Mouse (Mus musculus) liver, embryonic 16.5 days (tissue): ENCODE data around the gene Tanc2. TPM values are rescaled to one million over a fixed set of nuclear protein-coding genes. Genes with fewer than 3 reads are reported as not detected.

Source experiments
- ATAC-seq: fragments of 200-750 bp; cut with Nextera tagmentation; 2 replicates; pipeline ENCODE4 v1.8.0; 2017; ENCODE audit warnings: low read depth, mild to moderate bottlenecking, moderate number of reproducible peaks, moderate library complexity
- H3K27ac ChIP-seq: fragments of 300-500 bp; sonication (generic); 2 replicates; pipeline ENCODE4 v1.5.1; 2014; ENCODE audit warnings: mild to moderate bottlenecking, low read length
- H3K27me3 ChIP-seq: fragments of 300-500 bp; sonication (generic); 2 replicates; pipeline ENCODE4 v1.6.1; 2014; ENCODE audit warnings: low read depth, low read length, mixed read lengths; ENCODE audit not compliant: control insufficient read depth, insufficient read depth
- H3K36me3 ChIP-seq: fragments of 300-500 bp; sonication (generic); 2 replicates; pipeline ENCODE4 v1.6.1; 2014; ENCODE audit warnings: mild to moderate bottlenecking; ENCODE audit not compliant: control insufficient read depth, insufficient read depth
- H3K4me1 ChIP-seq: fragments of 300-500 bp; sonication (generic); 2 replicates; pipeline ENCODE4 v1.6.1; 2014; ENCODE audit warnings: low read depth, low read length, mixed read lengths; ENCODE audit not compliant: control insufficient read depth
- H3K4me2 ChIP-seq: fragments of 300-500 bp; sonication (generic); 2 replicates; pipeline ENCODE4 v1.6.1; 2014; ENCODE audit warnings: low read depth, low read length, mixed read lengths
- H3K4me3 ChIP-seq: fragments of 300-500 bp; sonication (generic); 2 replicates; pipeline ENCODE4 v1.5.1; 2014; ENCODE audit warnings: low read depth, mild to moderate bottlenecking, low read length
- H3K9ac ChIP-seq: fragments of 300-500 bp; sonication (generic); 2 replicates; pipeline ENCODE4 v1.6.1; 2014; ENCODE audit warnings: low read depth, low read length
- H3K9me3 ChIP-seq: fragments of 300-500 bp; sonication (generic); replicated peaks from 2 replicates; pipeline ENCODE4 v1.6.1; 2016; ENCODE audit warnings: low read length; ENCODE audit not compliant: control insufficient read depth
- WGBS: fragments of 180-500 bp; shearing (Covaris S2); extraction: QIAGEN DNeasy Blood & Tissue Kit; methylation state at CpG from one replicate; pipeline ENCODE4 v1.1.7; 2014; ENCODE audit not compliant: insufficient replicate concordance; 5-methylcytosine and 5-hydroxymethylcytosine counted together
- polyA plus RNA-seq: library from polyadenylated mRNA; unstranded; fragments of >200 nt; fragmentation: Nextera tagmentation; extraction: Ambion mirVana; gene quantifications from 2 replicates; pipeline ENCODE4 v1.2.1, GENCODE M21; 2015

Tanc2 gene
- polyA plus RNA-seq, 1 experiment from 2014 or later: 0.83 TPM

DNA sequence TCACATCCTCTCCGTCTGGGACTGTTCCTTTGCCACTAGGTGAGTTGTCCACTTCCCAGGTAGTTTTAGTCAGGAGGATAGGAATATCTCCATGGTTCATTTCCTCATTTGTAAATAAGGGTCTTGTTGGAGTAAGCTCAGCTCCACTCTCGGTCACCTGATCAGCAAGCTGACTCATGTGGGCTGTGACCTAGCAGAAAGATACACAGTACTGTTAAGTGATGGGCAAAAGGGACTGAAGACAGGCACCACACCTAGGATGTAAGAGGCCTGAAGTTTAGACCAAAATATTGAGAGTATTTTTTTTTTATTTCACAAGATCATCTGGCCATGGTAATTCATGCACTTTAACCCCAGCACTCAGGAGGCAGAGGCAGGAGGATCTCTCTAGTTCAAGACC is 331.1 kb downstream of the Tanc2 start:
- Histone ChIP-seq H3K27me3 (no peaks in the 10 kb centered on the region), H3K36me3 (no peaks in the 10 kb centered on the region), H3K27ac (no peak overlapping the region), H3K4me3 (no peak overlapping the region), H3K9me3 (no peaks in the 10 kb centered on the region), H3K9ac (no peak overlapping the region), H3K4me1 (peaks cover 18% of the 10 kb centered on the region), H3K4me2 (0 out of 2 replicates have a peak overlapping the region, but pooled peaks have one; percentile 7)
- peak; percentile 71 for ATAC-seq
- WGBS: 59% methylated on average over 2 of the region's 2 CpGs

DNA sequence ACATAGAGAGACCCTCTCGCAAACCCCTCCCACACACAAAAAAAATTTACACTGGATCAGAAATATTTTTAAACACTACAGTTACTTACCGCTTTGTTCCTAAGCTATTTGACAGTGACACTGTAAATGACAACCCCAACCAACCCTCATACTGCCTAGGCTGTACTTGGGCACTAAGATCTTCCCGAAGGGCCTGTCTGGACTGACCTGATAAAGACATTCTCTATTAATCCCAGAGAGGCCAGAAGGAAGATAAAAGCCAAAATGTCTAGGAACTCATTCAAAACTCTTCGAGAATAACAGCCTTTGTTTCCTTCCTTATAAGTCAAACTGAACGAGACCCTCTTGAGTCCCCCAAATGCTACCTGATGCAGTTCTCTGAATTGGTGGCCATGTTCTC is 331.5 kb downstream of the Tanc2 start:
- Histone ChIP-seq H3K9ac (no peak overlapping the region), H3K27ac (no peak overlapping the region), H3K4me1 (peaks cover 18% of the 10 kb centered on the region), H3K27me3 (no peaks in the 10 kb centered on the region), H3K36me3 (no peaks in the 10 kb centered on the region), H3K4me3 (no peak overlapping the region), H3K4me2 (peak overlapping the region; percentile 7; the same call in 1 of the 2 replicates), H3K9me3 (no peaks in the 10 kb centered on the region)
- ATAC-seq: peak; percentile 83
- 37% methylated on average over 5 of the region's 5 CpGs for WGBS

GRCm38 (mm10) chr11:105922769-105923663 is 333.2 kb downstream of the Tanc2 start:
- no peak overlapping the region for H3K4me3 ChIP-seq
- ATAC-seq: peak; percentile 35; the same call in 1 of the 2 replicates
- no peaks in the 10 kb centered on the region for H3K27me3 ChIP-seq
- H3K27ac ChIP-seq: no peak overlapping the region
- H3K4me1 ChIP-seq: peaks cover 18% of the 10 kb centered on the region
- no peak overlapping the region for H3K9ac ChIP-seq
- H3K9me3 ChIP-seq: no peaks in the 10 kb centered on the region
- no peak overlapping the region for H3K4me2 ChIP-seq
- H3K36me3 ChIP-seq: no peaks in the 10 kb centered on the region
- 69% methylated on average over 20 of the region's 20 CpGs for WGBS

- Histone ChIP-seq H3K9me3 (no peaks in the 10 kb centered on the region), H3K27ac (no peak overlapping the region), H3K36me3 (no peaks in the 10 kb centered on the region), H3K9ac (no peak overlapping the region), H3K27me3 (no peaks in the 10 kb centered on the region), H3K4me3 (no peak overlapping the region), H3K4me1 (peaks cover 6% of the 10 kb centered on the region; the same call in 1 of the 2 replicates), H3K4me2 (no peak overlapping the region)
- WGBS: 52% methylated on average over 14 of the region's 14 CpGs
- ATAC-seq: no peak
These were observed 337.6 kb downstream of the Tanc2 start for GRCm38 (mm10) chr11:105927065-105928030.

DNA sequence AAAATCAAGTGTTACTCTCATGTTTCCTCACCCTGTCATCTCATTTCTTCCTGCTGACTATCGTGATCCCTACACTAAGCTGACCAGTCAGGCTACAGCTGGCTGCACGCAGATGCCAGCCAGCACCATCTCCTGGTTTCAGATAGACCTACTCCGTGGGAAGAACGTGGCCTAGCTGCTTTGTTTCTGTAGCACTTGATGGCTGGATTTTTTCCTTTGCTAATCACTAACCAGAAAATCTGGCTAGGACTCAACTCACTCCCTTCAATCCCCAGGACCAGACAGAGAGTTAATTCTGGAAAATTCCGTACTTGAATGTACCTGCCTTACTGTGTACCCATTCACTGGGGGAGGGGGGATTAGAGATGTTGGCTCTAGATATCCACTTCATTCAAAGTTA is 338.4 kb downstream of the Tanc2 start:
- 65% methylated on average over 5 of the region's 5 CpGs for WGBS

DNA sequence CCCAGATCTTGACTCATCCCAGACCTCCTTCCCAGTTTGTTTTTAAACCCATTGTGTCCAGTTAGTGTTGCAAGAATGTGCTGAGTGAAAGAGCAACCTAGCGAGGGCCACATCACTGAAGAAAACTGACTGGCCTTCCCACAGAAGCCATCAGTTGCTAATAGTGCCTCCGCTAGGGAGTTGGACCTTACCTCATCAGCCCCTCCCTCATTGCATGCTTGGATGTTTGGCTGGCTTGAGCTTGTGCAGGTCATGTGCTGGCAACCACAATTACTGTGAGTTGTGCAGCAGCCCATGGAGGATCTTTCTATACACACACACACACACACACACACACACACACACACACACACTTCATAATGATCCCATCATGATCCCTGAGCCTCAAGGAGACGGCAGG is 341.6 kb downstream of the Tanc2 start:
- Histone ChIP-seq H3K27ac (no peak overlapping the region), H3K4me3 (no peak overlapping the region), H3K4me2 (no peak overlapping the region), H3K27me3 (no peaks in the 10 kb centered on the region), H3K36me3 (no peaks in the 10 kb centered on the region), H3K9ac (no peak overlapping the region), H3K9me3 (no peaks in the 10 kb centered on the region), H3K4me1 (no peaks in the 10 kb centered on the region)
- WGBS: 77% methylated on average over 3 of the region's 3 CpGs
- ATAC-seq: no peak

More for the DNA sequence above, 338.4 kb downstream of the Tanc2 start:
- Histone ChIP-seq H3K4me3 (no peak overlapping the region), H3K4me1 (no peaks in the 10 kb centered on the region), H3K27me3 (no peaks in the 10 kb centered on the region), H3K4me2 (no peak overlapping the region), H3K27ac (no peak overlapping the region), H3K36me3 (no peaks in the 10 kb centered on the region), H3K9ac (no peak overlapping the region), H3K9me3 (no peaks in the 10 kb centered on the region)
- no peak for ATAC-seq

GRCm38 (mm10) chr11:105933746-105934145 is 344.0 kb downstream of the Tanc2 start:
- Histone ChIP-seq H3K27ac (no peak overlapping the region), H3K27me3 (no peaks in the 10 kb centered on the region), H3K4me2 (no peak overlapping the region), H3K36me3 (no peaks in the 10 kb centered on the region), H3K4me3 (no peak overlapping the region), H3K9ac (no peak overlapping the region), H3K4me1 (no peaks in the 10 kb centered on the region), H3K9me3 (no peaks in the 10 kb centered on the region)
- WGBS: 72% methylated on average over 8 of the region's 8 CpGs
- no peak for ATAC-seq

DNA sequence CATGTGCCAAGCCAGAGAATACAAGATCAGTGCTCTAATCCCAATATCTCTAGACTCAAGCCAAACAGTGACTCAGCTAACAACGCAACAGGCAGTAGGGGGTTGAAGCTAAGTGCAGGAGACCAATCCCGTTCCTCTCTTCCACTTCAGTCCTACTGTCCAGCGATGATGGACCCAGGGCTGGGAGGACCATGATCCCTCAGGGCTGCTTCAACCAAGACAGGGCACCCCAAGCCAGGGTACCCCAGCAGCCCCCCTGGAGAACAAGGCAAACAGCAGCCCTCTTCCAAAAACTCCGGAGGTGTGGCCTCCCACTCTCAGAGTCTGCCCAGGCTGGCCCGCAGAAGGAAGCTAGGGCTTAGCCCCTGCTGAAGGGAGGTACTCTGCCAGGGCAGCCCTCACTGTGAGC is 344.5 kb downstream of the Tanc2 start:
- H3K4me1 ChIP-seq: no peaks in the 10 kb centered on the region
- no peak overlapping the region for H3K27ac ChIP-seq
- 55% methylated on average over 5 of the region's 5 CpGs for WGBS
- no peaks in the 10 kb centered on the region for H3K36me3 ChIP-seq
- no peaks in the 10 kb centered on the region for H3K9me3 ChIP-seq
- no peak overlapping the region for H3K4me3 ChIP-seq
- no peak for ATAC-seq
- H3K9ac ChIP-seq: no peak overlapping the region
- no peaks in the 10 kb centered on the region for H3K27me3 ChIP-seq
- no peak overlapping the region for H3K4me2 ChIP-seq
